Mouse (Mus musculus) G1E (cell line): ENCODE results near the gene Dnm2. TPM values are rescaled to one million over a fixed set of nuclear protein-coding genes. Genes with fewer than 3 reads are reported as not detected.

ENCODE experiments used
- ATAC-seq: 2 replicates; pipeline ENCODE4 v1.8.0; 2016; ENCODE audit warnings: mild to moderate bottlenecking; ENCODE audit not compliant: insufficient number of reproducible peaks, poor library complexity, low FRiP score, severe bottlenecking; ENCODE audit errors: extremely low read depth
- DNase-seq: peaks from one replicate; pipeline ENCODE4 v3.0.0; 2012; ENCODE audit warnings: low spot score
- H3K27me3 ChIP-seq: 2 replicates; pipeline ENCODE4 v1.6.1; 2012; ENCODE audit warnings: mild to moderate bottlenecking, low read length, inconsistent platforms; ENCODE audit not compliant: insufficient read depth
- H3K36me3 ChIP-seq: replicated peaks from 2 replicates; pipeline ENCODE3; 2012; ENCODE audit warnings: mild to moderate bottlenecking, inconsistent platforms
- H3K4me1 ChIP-seq: 2 replicates; pipeline ENCODE4 v1.6.1; 2012; ENCODE audit warnings: low read depth, low read length, inconsistent platforms, mixed read lengths; ENCODE audit not compliant: insufficient read depth
- H3K4me3 ChIP-seq: 2 replicates; pipeline ENCODE4 v1.5.1; 2012; ENCODE audit warnings: low read depth, mild to moderate bottlenecking, inconsistent platforms, low read length, moderate library complexity, mixed read lengths
- H3K9me3 ChIP-seq: replicated peaks from 2 replicates; pipeline ENCODE4 v1.6.1; 2012; ENCODE audit warnings: inconsistent platforms
- CTCF ChIP-seq: IDR thresholded peaks from 2 replicates; pipeline ENCODE4 v1.5.1; 2012; ENCODE audit warnings: low read depth, low read length, inconsistent platforms, mixed read lengths
- GATA1 ChIP-seq: IDR thresholded peaks from 2 replicates; pipeline ENCODE4 v1.6.1; 2012; ENCODE audit warnings: borderline replicate concordance, low read length, inconsistent platforms, mixed read lengths
- GATA2 ChIP-seq: IDR thresholded peaks from 2 replicates; pipeline ENCODE4 v1.6.1; 2012; ENCODE audit warnings: low read depth, low read length, inconsistent platforms, borderline replicate concordance
- POLR2AphosphoS5 ChIP-seq: IDR thresholded peaks from 2 replicates; pipeline ENCODE4 v1.6.1; 2012; ENCODE audit warnings: low read depth, low read length, inconsistent platforms; ENCODE audit not compliant: insufficient replicate concordance
- TAL1 ChIP-seq: conservative IDR thresholded peaks from 2 replicates; pipeline ENCODE4 v1.6.1; 2012; ENCODE audit warnings: low read depth, low read length, inconsistent platforms, mixed read lengths
- polyA plus RNA-seq: library from polyadenylated mRNA; stranded (reverse); fragments of >175 nt; gene quantifications from 2 replicates; pipeline ENCODE4 v1.2.3, GENCODE M21; 2012
- total RNA-seq, 2 experiments: library from RNA; stranded (forward) in 1 of 2; stranded (reverse) in 1 of 2; fragments of 200-1000 nt in 1 of 2; fragments of >200 nt in 1 of 2; fragmentation: Nextera tagmentation in 1 of 2; gene quantifications; 2 replicates each; pipeline ENCODE4 v1.2.3; 2014 to 2017

Gene Dnm2
- total and polyA plus RNA-seq, 3 experiments = 72.7 to 427 (median 214) TPM

DNA sequence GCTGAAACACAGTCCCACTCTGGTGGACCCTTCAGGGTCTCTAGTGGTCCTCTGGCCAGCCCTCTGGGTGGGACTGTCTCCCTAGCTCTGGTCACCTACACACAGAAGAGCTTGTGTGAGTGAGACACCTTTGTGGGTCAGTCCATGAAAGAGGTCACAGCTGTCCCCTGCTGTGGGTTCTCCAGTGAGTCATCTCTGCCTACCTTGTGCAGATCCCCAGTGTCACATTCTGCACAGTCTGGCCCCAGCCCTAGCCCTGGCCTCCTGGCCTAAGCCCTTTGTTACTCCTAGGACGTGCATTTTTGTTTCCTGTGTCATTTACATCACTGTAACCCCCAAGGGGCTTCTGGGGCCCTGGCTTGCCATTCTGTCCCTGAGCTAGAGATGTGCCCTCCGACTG is 69.2 kb downstream of the Dnm2 start:
- no peaks in the 10 kb centered on the region for H3K9me3 ChIP-seq
- H3K4me1 ChIP-seq = peaks cover 11% of the 10 kb centered on the region
- ATAC-seq (no peak), DNase-seq (no peak)
- peaks cover 98% of the 10 kb centered on the region for H3K36me3 ChIP-seq
- H3K4me3 ChIP-seq = no peak overlapping the region
- TF ChIP-seq GATA2 (no peak), POLR2AphosphoS5 (no peak), CTCF (no peak), TAL1 (no peak), GATA1 (no peak)
- H3K27me3 ChIP-seq = no peaks in the 10 kb centered on the region; the same call in 1 of the 2 replicates

DNA sequence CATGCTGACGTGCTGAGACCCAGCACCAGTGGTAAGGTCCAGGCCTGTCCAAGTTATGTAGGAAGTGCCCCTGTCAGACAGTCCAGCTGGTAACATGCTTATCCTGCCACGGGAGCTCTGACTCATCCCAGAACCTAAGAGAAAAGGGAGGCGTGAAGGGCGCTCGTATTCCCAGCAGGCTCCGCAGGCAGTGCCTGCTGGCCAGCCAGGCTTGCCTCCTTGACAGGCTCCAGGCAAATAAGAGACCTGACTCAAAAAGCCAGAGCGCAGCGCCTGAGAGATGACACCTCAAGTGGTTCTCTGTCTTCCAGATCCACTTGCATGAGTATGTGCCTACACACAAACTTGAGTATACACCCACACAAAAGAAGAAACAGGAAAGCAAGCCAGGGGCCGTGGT is 70.0 kb downstream of the Dnm2 start:
- Histone ChIP-seq H3K36me3 (peaks cover 98% of the 10 kb centered on the region), H3K4me3 (no peak overlapping the region), H3K27me3 (no peaks in the 10 kb centered on the region; the same call in 1 of the 2 replicates), H3K4me1 (peaks cover 11% of the 10 kb centered on the region), H3K9me3 (no peaks in the 10 kb centered on the region)
- DNase-seq = no peak
- TF ChIP-seq CTCF = no peak
- no peak for TF ChIP-seq TAL1
- no peak for TF ChIP-seq GATA2
- no peak for TF ChIP-seq POLR2AphosphoS5
- TF ChIP-seq GATA1 = no peak
- ATAC-seq = no peak

DNA sequence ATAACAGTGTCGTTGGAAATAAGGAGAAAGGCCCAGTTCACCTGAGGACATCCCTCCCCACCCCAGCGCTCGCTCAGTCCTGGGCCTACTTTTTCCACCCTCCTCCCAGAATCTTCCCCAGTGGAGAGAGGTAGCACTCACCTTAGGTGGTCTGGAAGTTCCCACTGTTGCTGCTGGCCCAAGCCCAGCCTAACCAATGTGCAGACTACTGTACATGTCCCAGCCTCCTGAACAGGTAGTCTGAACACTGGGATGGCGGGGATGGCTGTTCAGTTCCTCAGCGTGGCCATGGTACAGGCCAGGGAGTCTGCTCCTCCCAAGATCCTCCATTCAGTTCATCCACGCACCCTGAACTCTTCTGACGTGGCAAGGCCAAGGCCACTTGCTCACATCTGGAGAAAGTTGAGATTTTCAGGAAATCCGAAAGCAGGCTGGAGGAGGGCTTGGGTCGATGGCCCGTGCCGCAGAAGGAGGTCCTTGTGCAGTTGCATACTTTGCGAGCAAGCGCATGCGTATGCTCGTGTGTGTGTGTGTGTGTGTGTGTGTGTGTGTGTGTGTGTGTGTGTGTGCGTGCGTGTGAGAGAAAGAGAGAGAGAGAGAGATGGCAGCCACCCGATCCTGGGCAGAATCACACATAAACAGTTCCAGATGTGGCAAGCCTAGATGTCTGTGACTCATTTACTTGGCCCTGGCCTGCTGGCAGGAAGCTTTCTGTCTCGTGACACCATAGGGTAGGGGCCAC is 71.8 kb downstream of the Dnm2 start:
- no peaks in the 10 kb centered on the region; the same call in 1 of the 2 replicates for H3K27me3 ChIP-seq
- ATAC-seq (no peak), DNase-seq (no peak)
- no peak overlapping the region for H3K4me3 ChIP-seq
- H3K9me3 ChIP-seq = no peaks in the 10 kb centered on the region
- no peak for TF ChIP-seq TAL1
- no peak for TF ChIP-seq POLR2AphosphoS5
- peaks cover 88% of the 10 kb centered on the region for H3K36me3 ChIP-seq
- peaks cover 11% of the 10 kb centered on the region for H3K4me1 ChIP-seq

DNA sequence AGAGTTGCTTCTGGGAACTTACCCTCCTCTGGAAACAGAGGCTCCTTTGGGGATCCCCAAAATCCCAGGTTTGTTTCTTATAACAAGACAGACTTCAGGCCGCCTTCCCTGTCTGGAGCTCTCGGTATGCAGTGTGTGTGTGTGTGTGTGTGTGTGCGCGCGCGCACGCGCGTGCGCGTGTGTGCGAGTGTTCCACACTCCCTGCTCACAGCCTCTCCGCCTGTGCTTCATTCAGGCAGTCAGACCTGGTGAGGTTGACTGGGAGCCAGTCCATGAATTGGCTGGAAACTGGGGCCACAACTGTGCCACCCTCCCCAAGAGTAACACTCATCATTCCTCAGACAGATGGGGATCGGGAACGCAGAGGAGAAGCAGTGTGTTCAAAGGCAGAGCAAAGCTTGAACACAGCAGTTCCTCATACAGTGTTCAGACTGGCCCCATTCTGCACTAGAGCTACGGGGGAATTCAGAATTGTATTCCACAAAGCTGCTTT is 72.4 kb downstream of the Dnm2 start:
- H3K27me3 ChIP-seq = no peaks in the 10 kb centered on the region; the same call in 1 of the 2 replicates
- H3K4me3 ChIP-seq = no peak overlapping the region
- no peaks in the 10 kb centered on the region for H3K9me3 ChIP-seq
- no peak for DNase-seq
- ATAC-seq = no peak
- H3K4me1 ChIP-seq = peaks cover 11% of the 10 kb centered on the region
- no peak for TF ChIP-seq CTCF
- TF ChIP-seq GATA1 = no peak
- TF ChIP-seq TAL1 = no peak
- no peak for TF ChIP-seq GATA2
- no peak for TF ChIP-seq POLR2AphosphoS5
- peaks cover 87% of the 10 kb centered on the region for H3K36me3 ChIP-seq

DNA sequence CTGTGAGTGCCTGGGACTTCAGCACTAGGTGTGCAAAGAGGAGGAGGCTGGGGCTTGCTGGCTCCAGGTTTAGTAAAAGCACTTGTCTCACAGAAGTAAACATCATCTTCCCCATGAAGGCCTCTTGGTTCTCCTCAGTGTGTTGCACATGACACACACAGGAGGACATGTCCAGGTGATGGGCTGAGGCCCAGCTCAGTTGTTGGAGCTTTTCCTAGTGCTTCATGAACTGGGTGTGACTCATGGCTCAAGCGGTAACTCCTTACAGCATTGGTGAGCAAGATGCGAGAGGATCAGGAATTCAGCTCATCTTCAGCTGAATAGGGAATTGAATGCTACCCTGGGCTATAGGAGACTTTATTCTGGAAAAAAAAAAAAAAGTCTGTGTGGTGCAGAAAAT is 73.0 kb downstream of the Dnm2 start:
- TF ChIP-seq CTCF (no peak), POLR2AphosphoS5 (no peak), TAL1 (no peak), GATA2 (no peak), GATA1 (no peak)
- no peak overlapping the region for H3K4me3 ChIP-seq
- no peaks in the 10 kb centered on the region for H3K27me3 ChIP-seq
- DNase-seq (no peak), ATAC-seq (no peak)
- peaks cover 87% of the 10 kb centered on the region for H3K36me3 ChIP-seq
- H3K9me3 ChIP-seq = no peaks in the 10 kb centered on the region
- H3K4me1 ChIP-seq = peaks cover 11% of the 10 kb centered on the region

DNA sequence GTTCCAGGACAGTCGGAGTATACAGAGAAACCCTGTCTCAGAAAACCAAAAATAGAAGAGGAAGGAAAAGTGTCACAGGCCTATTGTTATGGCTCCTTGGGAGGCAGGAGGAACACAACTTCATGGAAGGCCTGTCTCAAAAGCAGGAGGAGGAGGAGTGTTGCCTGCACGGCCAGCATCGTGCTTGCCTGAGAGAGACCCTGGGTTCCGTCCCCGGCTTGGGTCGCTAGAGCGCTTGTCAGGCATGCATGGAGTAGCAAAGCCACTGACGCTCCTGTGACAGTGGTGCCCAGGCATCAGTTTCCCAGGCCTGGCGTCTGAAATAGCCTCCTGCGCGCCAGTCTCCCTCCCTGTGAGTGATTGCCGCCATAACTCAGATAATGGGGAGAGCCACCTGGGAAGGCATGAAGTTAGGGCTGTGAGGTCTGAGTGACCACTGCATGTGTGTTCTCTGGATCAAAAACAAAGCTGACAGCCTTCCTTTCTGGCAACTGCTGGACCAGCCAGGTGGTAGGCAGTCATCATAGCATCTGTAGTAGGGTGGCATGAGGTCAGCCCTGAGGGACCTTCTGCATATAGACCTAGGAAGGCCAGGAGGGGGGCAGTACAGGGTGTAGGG is 73.7 kb downstream of the Dnm2 start:
- TF ChIP-seq POLR2AphosphoS5 = no peak
- no peak for TF ChIP-seq TAL1
- TF ChIP-seq GATA1 = no peak
- TF ChIP-seq CTCF = no peak
- TF ChIP-seq GATA2 = no peak
- H3K36me3 ChIP-seq = peaks cover 87% of the 10 kb centered on the region
- no peak for ATAC-seq

More for the DNA sequence above, 73.7 kb downstream of the Dnm2 start:
- Histone ChIP-seq H3K27me3 (no peaks in the 10 kb centered on the region), H3K9me3 (no peaks in the 10 kb centered on the region), H3K4me3 (no peak overlapping the region), H3K4me1 (peaks cover 10% of the 10 kb centered on the region)
- no peak for DNase-seq
